Mouse (Mus musculus) activated CD4-positive, CD25-positive, alpha-beta regulatory T cell, adult 4 months (primary cell): Measurements from ENCODE around the gene Cxcl3. TPM values are rescaled to one million over a fixed set of nuclear protein-coding genes. Genes with fewer than 3 reads are reported as not detected.

ENCODE experiments used
- ATAC-seq: one replicate; pipeline ENCODE4 v1.8.0; 2017
- polyA plus RNA-seq, 2 experiments: library from polyadenylated mRNA; unstranded; fragments of 100-300 nt; shearing (Covaris generic); gene quantifications; one replicate each; pipeline ENCODE4 v1.2.1; 2017

The Cxcl3 gene
- polyA plus RNA-seq = not detected

GRCm38 (mm10) chr5:90785659-90786588, at the start of gene Cxcl3:
Cxcl3 (plus strand) TSS chr5:90786103.
- ATAC-seq = no peak

DNA sequence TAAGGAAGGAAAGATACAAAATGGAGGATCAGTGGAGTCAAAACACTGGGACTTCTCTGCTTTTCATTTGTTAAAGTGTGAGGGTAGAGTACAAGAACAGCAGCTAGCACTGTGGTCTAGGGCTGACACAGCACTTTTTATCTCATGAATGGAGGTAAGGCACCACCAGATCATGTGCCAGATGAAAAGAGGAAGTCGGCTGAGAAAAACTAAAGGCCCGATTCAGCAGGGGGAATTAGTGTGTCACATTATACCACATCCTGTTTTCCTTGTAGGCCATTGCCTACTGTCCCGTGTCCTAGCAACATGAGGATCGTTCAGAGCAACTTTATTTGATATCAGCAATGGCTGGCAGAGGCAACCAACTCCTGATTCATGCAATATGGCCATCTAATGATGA, 43.9 kb upstream of the Cxcl3 start:
- ATAC-seq = peak; percentile 71

DNA sequence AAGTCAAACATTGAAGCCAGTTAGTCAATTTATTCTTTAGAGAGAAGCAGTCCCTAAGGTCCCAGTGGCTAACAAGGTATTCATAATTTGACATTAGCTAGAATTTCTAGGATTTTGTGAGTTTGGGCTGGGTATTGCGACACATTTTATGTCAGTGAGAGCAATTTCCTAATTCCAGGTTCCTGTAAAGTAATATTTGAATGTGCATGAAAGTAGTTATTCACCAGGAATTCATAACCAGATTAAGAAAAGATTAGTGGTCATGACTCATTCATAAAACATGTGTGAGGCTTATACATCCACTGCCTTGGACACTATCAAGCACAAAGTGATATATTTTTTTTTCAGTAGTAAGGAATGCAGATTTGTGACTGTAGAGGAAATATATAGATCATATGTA, 32.0 kb upstream of the Cxcl3 start:
- no peak for ATAC-seq

DNA sequence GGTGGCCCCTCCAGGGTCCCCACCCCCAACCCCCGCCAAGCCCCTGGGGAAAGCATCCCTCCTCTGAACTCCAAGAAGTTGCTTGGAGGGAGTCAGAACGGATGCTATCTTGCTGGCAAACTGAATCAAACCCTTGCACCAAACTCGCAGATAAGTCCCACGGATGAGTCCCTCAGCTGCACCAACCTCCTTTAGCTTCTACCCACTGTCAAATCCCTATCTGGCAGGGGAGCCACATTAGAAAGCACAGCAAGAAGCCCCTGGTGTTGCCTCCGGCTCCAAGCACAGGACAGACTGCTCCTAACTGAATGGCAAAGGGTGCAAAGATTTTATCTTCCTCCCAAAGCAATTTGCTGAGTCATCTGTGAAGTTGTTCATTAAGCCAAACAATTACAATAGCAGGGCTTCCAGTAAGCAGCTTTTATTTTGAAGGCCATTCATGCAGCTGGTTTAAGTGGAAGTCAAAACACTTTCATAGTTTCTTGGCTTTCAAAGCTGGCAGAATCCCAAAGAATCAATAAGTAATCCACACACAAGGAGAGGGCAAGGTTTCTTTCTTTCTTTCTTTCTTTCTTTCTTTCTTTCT, 27.8 kb upstream of the Cxcl3 start:
- ATAC-seq = no peak

DNA sequence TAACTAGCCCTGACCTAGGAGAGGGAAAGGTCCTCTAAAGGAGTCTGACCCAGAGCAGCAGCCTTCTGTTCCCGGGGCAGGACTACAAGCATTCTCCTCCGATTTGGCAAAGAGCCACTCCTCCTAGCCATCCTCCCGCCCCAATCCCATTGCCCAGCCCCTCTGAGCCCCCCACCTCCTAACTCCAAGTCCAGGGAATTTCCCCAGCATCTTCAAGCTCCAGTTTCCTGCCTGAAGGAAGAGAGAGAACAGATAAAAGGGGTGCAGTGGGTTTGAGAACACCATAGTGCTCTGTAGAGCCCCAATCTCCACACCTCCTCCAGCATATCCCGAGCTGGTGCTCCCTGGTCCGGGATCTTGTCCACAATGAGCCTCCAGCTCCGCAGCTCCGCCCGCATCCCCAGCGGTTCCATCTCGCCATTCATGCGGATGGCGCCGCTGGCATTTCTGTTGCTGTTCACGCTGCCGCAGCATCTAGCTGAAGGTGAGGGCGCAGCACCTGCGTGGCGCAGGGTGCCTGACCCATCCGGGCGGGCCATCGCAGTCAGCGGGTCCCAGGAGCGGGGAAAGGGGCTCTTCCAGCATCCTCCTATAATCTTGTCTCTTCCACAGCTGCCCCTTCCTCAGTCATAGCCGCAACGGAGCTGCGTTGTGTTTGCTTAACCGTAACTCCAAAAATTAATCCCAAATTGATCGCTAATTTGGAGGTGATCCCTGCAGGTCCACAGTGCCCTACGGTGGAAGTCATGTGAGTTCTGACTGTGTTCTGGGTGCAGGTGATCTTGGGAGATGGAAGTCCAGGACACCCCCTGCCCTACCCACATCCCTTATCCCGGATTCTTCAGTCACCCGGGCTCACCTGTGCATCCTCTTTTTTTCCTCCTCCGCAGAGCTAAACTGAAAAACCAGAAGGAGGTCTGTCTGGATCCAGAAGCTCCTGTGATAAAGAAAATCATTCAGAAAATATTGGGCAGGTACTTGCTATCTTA, 26.5 kb upstream of the Cxcl3 start, which contains the start of gene Cxcl5:
Gene Cxcl5 (plus strand): TSS at position 284 of the 989 bp plus-strand sequence.
- ATAC-seq = no peak

- no peak for ATAC-seq
These were observed 25.6 kb upstream of the Cxcl3 start for GRCm38 (mm10) chr5:90760303-90760702.

- no peak for ATAC-seq
These were observed 25.1 kb upstream of the Cxcl3 start for GRCm38 (mm10) chr5:90760844-90761243.

GRCm38 (mm10) chr5:90761834-90762233, 24.1 kb upstream of the Cxcl3 start:
- ATAC-seq = no peak

DNA sequence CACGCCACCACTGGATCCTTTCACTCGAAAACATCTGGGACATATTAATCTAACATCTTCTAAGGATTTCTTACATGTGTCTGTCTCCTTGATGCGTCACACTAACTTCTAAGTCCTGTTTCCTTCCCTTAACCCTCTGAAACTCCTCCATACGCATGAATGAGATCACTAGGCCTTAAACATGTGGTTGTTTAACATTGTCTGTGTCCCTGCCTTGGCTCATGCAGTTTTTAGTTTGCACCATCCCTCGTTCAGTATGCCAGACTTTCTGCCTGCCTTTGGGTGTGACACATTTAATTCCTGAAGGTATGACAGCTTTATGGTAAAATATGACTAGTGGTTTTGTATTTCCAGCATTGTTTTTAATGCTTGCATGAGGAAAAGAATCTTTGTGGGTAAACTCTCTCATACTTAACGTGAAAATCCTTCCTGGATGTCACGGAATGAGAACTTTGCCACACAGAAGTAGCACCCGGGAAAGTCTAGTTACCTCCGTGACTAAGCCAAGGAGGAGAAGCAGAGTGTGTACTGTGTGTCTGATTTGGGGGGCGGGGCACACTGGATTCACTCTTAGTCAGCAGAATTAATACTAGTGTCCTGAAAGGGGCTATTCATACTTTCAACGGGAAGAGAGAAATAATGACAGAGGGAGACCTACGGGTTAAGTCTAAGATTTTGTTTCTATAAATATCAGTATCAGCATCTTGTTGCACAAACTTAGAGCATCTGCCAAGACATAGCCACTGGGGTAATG, 21.8 kb upstream of the Cxcl3 start:
- no peak for ATAC-seq

- ATAC-seq = no peak
These were observed 19.9 kb upstream of the Cxcl3 start for GRCm38 (mm10) chr5:90765821-90766606.

DNA sequence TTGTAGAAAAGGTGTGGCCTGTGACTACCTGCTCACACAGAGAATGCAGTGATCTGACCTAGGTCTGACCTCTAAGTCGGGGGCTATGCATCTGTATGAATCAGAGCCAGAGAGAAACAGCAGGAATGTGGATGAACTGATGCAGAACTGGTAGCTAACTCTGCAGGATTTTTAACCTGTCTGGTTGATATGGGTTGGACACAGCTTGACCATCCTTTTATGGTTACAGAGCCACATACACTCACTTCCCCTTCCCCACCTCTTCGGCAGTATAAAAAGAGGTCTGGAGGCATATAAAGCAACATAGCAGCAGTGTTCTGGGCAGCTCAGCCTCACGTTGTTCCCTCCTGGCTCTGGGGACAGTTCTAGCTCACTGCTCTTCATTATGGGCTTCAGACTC, 17.7 kb upstream of the Cxcl3 start, which contains the start of gene Ppbp:
Gene Ppbp (plus strand): TSS at position 301 of the 400 bp plus-strand sequence.
- no peak for ATAC-seq

GRCm38 (mm10) chr5:90771369-90771768, 14.5 kb upstream of the Cxcl3 start:
- ATAC-seq = no peak

DNA sequence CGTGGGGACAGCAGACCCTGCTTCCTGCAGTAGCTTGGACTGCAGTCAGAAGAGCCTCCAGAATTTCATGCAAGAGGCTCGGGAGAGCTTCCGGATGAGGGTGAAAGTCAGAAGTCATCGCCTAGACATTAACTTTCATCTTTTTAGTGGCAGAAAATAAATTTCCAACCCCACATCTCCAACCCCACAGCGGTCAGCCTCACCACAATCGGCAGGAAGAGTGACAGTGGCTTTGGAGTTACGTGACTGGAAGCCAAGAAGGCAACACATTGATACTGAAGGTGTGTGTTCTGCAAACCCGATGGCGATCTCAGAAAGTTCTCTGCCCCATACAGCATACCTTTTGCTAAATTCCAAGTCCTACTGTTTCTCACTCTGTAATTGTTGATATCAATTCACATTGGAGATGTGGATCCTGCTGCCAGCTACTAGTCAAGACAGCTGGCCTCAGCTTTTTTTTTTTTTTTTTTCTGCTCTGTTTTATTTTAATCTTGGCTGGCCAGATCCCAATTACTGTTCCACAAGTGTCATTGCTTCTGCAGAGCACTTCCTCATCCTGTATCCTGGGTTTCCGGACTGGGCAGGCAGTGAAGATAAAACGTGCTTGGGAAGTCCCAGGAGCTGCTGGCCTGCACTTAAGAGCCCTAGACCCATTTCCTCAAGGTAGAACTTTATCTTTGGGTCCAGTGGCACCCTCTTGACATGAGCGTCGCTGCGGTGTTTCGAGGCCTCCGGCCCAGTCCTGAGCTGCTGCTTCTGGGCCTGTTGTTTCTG, 13.8 kb upstream of the Cxcl3 start, which contains the start of gene Pf4:
Gene Pf4 (plus strand): TSS at position 556 of the 774 bp plus-strand sequence.
- no peak for ATAC-seq

DNA sequence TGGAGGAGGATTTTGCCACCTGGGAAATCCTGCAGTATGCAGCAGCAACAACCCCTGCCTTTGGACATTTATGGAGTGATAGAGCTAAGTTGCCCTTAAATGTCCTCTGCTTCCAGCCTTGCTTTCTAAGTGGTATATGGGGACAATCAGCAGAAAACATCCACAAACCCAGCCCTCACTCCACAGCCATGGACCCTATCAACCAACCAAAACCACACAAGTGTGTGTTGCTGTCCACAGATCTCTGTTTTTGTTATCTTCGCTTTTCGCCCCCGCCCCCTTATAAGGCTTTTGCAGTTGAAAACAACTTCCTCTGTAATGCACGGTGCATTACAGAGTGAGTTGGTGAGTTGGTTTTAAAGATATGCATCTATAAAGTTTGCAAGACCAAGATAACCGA, 10.3 kb upstream of the Cxcl3 start:
- ATAC-seq = no peak

DNA sequence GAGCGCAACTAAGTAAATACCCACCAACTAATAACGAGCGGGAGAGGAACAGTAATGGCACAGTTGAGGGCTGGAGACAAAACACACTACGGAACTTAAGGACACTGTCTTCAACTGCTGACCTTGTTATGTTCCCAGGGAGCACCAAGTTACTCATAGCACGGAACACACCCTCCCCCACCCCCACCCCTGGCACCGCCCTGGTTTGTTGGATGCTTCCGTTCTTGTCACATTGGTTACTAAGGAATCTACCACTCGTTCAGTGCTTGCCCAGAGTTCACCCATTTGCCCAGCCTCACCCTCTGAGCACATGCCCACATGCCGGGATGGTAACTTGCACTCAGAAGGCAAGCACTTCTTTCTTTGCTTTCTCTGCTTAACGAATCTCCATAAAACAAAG, 8.3 kb upstream of the Cxcl3 start:
- no peak for ATAC-seq

DNA sequence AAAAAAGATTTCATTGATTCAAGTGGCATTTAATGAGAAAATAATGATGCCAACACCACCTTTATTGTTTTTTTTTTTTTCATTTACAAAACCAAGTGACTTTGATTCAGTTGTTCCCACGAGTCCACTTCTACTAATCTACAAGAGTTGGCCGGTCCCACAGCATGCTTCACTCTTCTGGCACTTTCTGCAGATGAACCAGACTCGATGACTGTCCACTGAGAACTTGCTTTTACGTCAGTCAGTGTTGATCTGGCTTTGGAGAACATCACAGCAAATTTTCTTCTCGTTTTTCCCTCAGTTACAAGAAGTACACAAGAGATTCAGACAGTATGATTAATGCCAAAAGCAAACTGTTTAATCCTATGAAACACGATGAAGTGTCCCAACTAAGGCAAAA, 7.0 kb upstream of the Cxcl3 start:
- ATAC-seq = no peak

- no peak for ATAC-seq
These were observed 2.2 kb upstream of the Cxcl3 start for GRCm38 (mm10) chr5:90783697-90784096.

GRCm38 (mm10) chr5:90788114-90788513, 2.2 kb downstream of the Cxcl3 start:
- ATAC-seq = no peak

DNA sequence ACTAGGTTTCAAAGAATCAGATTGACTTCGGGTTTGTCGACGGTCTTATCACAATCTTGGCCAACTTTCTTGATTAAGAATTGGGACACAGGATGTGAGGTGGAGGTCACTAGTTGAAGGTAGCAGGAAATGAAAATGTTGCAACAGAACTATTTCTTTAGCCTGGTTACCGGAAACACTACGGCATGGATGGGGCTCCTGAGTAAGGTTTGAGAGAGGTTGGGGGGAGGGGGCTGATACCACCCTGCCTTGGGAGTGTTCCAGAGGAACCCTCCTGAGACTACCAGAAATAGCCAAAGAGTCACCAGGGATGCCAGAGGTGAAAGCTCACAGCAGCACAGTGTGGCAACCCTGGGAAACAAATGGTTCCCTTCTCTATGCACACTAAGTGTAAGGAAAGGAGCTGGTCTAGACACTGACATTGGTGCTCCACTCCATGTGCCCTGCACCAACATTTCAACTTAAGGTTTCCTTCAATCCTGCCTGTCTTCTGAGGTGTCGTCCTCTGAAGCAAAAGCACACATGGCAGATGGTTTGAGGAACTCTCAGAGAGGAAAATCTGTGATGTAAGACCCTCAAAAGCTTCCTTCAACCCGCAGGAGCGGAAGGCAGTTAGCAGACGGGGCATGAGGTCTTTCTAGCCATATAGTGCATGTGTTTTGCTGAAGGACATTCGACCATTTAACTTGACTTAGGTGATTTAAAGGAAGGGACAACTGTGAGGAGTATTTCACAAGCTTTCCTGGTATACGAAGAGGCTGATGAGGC, 3.6 kb downstream of the Cxcl3 start:
- ATAC-seq = no peak
